Mouse (Mus musculus): ENCODE data around the gene Tspan5.

- TF ChIP-seq EP300 (IDR thresholded peaks at IDR 0.05; ENCODE audit: low read depth) (no peak), CTCF (IDR thresholded peaks at IDR 0.05; ENCODE audit: low read depth) (no peak)
Measured at GRCm38 (mm10) chr3:138813139-138813810, 71.3 kb downstream of the Tspan5 start.
